Mouse (Mus musculus): ENCODE measurements around the gene Gm32742.
"Not testable (repeated sequence)": the region's sequence is repeated elsewhere in the genome, so short reads cannot be mapped to it uniquely, and the experiment has no call there.

Gm32742 gene

DNA sequence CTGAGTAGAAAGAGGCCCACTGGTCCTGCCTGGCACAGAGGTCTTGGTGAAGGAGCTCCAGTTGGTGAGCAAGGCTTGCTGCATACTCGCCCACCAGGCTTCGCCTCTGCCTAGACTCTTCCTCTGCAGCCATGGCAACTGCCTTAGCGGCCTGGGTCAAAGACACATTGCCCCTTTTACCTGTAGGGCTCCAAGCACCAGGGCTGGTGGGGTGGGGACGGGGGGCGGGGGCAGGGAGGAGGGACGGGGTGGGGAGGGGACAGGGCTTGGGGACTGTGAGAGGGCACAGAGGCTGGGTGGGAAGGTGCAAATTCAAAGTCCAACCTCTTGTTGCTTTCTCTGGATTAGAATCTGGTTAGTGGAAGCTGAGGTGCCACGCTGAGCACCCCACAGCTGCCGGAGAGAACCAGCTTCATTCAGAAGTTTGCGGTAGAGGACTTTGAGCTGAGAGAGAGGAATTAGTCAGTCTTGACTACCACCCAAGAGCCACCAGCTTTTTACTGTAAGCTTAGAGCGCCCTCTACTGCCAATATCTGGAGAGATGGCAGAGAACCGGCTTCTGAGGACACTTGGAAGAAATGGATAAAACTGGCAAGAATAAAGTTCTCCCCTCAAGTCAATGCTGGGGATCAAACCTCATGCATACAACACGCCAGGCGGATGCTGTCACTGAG lies 13.1 kb downstream of the Gm32742 start:
- DNase-seq (ENCODE audit: low read depth, low spot score) = peak; percentile 34

DNA sequence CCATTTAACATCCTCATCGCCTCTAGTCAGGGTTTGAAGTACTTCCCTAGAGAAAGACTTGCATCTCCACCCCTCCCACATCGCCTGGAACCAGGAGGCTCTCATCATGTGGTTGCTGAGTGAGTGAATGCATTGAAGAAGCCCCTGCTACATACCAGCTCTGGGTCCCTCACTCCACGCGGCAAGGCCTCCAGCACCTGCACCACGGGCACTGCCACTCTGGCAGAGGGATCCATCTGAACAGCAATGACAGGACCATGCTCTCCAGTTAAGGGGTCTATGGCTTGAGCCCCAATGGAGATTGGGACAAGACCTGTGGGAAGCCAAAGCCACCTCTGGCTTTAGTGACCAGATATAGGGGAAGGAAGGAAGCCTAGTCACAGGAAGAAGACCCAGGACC lies 18.0 kb downstream of the Gm32742 start:
- DNase-seq (ENCODE audit: low read depth, low spot score) = no peak

DNA sequence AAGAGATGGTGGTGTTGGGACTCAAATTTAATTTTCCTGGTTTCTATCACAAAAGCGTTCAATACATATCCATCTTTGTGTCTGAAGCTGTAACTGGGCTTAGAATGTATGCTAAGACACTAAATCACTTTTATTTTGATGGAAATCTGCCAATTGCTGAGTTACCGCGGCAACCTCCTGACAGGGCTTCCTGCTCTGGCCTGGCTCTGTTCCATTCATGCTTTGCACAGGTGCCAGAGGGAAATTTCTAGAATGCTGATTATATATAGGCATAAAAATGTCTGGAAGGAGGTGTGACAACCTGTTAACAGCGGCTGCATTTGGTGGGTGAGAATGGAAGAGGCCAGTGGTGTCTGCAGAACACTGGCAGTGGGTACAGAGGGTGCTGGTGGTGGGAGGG lies 18.8 kb downstream of the Gm32742 start:
- no peak for DNase-seq (ENCODE audit: low read depth, low spot score)

DNA sequence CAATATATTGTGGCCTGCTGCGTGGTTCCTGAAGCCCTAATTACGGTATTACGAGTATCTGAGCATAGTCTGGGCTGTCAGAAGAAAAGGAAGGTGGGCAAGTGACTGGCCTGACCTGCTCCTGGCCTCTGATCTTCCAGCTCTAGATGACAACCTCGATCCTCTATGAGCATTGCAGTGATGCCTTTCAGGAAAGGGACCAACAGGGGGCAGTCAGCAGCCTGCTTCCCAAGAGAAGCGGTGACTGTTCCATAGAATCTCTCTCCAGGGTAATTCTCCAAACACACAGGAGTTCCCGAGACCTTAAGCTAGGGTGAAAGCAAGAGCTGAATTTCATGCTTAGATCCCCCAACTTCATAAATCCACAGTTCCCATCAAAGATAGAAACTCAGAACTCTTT lies 21.1 kb downstream of the Gm32742 start:
- DNase-seq (ENCODE audit: low read depth, low spot score) = no peak

DNA sequence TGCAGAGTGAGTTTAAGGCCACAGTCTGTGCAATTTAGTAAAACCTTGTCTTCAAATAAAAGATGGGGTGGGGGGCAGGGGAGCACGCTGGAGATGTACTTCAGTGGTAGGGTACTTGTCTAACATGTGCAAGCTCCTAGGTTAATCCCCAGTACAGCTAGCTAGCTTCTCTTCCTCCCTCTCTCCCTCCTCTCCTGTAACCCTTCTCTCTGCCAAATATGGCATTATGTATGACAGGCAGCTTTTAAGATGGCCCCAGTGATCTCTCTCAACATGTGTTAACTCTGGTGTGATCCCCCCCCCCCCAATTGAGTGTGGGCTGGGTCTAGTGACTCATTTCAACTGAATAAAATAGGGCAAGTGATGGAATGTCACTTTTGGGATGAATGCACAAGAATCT lies 21.9 kb downstream of the Gm32742 start:
- DNase-seq (ENCODE audit: low read depth, low spot score) = no peak

DNA sequence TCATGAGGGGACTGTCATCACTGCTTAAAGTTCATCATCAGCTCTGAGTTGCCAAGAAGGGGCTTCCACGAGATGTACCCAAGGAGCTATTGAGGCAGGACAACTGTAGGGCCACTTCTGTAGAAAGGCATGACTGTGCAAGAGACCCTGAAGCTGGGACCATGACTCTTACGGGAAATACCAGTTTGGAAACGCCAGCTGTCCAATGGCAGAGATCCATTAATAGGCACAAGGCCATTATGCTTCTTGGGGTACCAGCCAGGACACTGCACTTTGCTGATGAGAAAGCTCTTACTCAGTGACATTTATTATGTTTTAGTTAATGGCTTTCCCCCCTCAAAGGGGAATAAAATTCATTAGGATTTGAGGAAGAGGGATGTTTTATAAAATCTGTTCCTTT lies 24.6 kb downstream of the Gm32742 start:
- no peak for DNase-seq (ENCODE audit: low read depth, low spot score)

DNA sequence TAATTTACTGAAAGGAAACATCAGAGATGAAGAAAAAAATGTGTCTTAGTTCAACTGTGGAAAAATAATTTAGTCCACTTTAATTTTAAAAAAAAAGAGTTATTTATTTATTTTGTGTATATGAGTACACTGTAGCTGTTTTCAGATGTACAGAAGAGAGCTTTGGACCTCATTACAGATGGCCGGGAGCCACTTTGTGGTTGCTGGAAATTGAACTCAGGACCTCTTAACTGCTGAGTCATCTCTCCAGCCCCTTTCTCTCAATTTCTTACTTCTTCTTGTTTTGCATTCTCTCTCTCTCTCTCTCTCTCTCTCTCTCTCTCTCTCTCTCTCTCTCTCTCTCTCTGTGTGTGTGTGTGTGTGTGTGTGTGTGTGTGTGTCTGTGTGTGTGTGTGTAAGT lies 25.9 kb downstream of the Gm32742 start:
- not testable (repeated sequence) for DNase-seq (ENCODE audit: low read depth, low spot score)

DNA sequence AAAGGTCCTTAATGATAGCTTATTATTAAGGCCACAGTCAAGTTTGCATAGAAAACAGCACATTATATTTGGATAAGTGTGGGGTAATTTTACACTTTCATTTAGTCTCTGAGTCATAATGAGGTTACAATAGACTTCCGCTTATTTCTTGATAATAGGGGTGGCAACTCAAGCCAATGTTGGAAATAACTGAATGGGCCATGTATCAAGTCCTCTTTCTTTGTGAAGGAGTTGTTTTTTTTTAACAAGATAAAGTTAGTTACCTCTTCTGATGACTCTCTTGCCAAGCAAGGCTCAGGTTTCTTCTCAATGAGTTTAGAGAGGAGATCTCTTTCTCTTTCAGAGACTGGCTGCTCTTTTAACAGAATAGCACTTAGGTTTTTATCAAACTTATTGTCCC lies 27.0 kb downstream of the Gm32742 start:
- DNase-seq (ENCODE audit: low read depth, low spot score) = no peak

DNA sequence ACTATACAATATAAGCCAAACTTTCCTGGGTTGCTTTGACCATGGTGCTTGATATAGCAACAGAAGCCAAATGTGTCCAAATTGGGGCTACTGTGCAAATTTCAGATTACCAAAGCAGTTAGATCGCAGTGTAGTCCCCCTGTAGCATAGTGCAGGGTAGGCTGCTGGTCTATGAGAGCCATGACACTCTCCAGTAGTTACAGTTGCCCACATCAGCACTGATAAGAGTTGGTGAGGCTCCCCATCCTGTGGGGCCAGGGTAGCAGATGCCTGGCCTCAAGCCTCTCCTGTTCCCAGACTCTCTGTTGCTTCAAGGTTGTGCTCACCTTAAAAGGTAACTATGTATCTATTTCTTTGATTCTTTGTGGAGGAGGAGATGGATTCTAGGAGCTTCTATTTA lies 27.5 kb downstream of the Gm32742 start:
- DNase-seq (ENCODE audit: low read depth, low spot score) = no peak

DNA sequence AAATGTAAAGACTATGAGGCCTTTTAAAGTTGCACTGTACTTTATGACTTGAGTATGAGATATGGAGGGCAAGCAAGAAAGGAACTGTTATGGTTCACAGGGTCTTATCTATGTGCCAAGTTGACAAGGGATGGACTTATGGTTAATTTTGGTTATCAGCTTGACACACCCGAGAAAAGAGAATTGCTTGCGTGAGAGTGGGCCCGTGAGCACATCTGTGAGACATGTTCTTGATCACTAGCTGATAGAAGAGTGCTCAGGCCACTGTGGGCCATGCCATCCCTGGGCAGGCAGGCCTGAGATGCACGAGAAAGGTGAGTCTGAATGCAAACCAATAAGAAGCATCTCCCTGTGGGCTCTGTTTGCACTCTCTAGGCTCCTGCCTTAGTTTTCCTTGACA lies 27.9 kb downstream of the Gm32742 start:
- DNase-seq (ENCODE audit: low read depth, low spot score) = no peak

DNA sequence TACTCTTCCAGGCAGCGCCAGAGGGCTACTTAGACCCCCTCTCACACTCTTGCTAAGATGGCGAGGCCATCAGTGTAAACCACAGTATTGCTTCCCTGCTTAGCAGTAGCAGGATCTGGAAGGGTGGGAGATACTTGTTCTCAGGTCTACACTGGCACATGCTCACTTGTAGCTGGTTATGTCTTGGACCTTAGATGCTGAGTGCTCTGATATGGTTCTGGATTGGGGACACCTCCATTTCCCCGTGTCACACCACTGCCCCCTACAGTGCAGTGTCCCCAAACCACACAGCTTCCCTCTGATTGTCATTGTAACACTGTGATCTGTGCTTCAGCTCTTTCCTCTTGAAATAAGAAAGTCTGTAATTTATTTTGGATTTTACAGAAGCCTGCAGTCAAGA lies 28.3 kb downstream of the Gm32742 start:
- no peak for DNase-seq (ENCODE audit: low read depth, low spot score)

DNA sequence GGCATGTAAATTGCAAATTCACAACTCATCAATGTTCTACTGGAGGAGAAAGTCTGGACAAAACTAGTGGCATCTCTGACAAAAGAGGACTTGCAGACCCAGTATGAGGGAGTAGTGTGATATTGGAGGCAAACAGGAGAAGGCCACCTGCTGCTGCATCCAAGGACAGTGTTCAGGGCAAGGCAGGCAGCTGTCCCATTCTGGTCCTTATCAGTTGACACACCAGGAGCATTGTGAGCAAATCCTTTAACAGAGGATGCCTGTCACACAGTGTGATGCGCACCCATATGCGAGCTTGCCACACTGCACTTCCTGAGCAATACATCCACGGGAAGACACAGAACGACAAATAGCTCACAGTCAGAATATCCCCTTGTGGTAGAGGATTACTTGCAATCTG lies 50.5 kb downstream of the Gm32742 start:
- DNase-seq (ENCODE audit: low read depth, low spot score) = no peak

DNA sequence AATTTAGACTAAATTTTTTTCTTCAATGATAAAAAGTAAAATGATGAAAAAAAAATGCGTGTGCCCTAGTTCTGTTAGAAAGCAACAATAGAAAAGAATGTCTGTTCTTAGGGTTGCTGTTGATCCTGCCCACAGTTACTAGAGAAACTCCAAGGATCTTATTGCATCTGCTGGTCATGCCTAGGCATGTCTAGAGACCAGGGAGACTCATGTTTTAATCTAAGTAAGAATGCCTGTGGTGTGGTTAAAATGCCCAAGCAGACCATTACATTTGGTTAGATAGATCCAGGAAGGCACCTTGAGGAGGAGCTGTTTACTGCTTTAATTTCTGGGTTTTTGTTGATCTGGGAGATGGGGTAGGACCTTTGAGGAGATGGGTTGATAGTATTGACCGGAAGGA lies 59.6 kb downstream of the Gm32742 start:
- no peak for DNase-seq (ENCODE audit: low read depth, low spot score)

DNA sequence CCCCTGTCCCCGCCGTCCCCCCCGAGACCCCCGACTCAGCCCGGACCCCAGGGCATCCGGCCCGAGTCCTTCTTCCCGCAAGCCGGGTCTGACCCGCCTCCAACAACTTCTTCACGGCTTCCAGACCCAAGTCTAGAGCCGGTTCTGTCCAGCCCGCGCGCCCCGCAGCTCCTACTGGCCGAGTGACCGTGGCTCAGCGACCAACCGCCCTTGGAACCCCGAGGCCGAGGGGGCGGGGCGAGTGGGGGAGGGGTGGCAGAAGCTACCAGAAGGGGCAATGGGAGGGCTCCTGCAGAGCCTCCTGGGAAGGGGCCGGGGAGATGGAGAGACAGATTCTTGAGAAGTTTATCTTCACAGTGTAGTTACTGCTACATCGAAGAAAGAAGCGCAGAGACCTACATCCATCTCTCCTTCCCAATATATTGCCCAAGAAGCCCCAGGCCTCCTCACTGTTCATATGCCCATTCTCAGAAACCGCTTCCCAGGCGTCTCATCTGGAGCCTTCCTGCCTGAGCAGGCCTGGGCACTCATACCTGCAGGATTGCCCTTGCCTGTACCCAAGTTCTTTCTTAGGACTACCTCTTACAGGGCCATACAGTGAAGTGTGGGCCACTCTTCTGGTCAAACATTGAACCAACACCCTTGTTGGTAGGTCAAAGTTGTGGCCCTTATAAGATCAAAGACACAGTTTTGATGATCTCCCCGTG lies 61.4 kb downstream of the Gm32742 start:
- DNase-seq (ENCODE audit: low read depth, low spot score) = no peak

DNA sequence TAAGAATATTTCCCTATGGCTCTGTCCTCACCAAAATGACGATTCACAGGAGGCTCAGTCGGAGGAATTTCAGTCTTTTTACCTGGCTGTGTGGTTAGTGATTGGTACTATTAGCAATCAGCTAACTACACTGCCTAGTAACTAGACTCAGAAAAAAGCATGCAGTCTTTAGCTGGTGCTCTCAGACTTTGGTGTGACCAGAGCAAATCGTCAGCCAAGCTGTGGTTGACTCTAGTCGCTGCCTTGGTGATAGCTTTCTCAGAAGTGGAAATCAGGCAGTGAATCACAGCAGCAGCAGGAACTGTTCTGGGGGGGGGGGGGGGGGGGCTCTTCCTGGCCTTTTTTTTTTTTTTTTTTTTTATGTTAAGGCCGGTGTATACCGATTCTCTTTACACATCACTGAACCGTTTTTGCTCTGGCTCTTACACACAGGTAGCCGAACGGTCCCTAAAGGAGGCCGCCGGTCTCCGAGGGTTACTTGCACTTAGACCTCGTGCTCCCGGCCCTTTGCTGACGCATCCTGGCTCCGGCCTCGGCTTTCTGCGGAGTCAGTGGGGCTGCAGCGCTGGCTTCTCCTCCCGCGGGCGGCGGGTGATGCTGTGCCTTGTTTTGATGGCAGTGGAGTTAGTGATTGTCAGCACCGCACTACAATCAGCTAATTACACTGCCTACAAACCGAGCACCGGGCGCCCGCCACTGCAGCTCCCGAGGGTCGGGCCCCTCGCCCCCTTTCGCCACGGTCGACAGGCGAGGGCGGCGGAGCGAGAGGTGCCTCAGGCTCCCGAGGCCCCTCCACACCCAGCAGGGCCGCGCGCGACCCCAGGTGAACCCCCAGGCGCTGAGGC lies 62.1 kb downstream of the Gm32742 start:
- no peak for DNase-seq (ENCODE audit: low read depth, low spot score)

DNA sequence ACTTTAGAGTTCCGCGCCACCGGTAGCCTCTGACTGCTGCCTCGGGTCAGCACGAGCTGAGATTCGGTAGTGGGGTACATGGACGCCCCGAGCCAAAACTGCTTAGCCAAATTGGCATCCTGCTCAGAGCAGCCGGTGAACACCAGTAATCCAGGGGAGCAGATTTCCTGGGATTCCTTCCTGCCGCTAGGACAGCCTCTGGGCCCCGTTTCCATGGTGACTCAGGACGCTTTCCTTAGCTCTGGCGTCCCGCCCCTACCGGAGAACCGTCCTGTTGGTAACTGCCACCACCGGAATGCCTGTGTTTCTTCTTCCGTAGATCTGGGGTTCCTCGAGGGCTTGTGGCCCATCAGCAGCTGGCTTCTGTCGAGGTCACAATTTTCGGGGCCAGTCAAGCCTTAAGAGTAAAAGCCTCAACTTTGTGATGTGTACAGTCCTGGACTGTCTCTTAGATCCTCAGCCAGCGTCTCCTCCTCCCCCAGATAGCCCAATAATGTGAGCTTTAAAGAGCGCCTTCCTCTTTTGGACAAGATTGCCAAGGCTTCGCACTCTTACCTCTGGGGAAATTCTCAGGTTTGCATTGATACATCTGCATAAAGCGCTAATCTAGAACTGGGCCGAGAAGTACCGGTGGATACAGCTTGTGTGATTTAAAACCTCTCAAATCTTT lies 63.4 kb downstream of the Gm32742 start, which contains the start of gene 4833427G06Rik:
4833427G06Rik (minus strand) TSS at position 323 of the 670 bp plus-strand sequence.
- DNase-seq (ENCODE audit: low read depth, low spot score) = peak; percentile 53

DNA sequence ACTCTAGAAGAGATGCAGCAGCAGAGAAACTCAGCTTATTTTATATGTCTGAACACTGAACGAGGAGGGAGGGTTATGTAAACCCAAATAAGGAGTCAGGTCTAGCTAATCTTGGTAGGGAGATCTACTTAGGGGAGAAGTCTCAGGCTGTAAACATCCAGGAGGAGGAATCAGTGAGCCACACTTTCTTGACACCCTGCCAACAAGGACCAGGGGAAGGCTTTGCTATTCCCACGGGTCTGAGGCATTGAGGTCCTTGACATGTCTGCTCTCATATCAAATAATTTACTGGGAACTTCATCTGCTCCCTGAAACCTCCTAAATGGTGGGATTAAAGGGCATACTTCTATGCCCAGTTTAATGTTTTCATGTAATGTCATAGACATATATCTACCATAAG lies 69.0 kb downstream of the Gm32742 start:
- DNase-seq (ENCODE audit: low read depth, low spot score) = no peak

DNA sequence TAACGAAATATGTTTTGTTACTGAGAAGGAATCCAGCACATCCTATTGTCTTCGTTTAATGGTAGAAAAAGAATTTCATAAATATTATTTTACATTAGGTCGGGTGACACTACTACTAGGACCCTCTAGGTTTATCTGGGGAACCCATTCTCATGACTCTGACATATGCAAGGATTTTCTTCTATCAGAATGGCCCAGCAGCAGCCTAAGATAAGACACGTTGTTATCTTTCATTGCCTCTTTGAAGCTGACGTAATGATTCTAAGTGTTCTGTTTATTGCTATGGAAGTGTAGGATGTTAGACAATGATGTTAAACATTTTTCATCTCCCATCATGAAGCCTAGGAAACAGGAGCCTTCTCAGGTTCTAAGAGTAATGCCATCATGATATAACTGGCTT lies 71.6 kb downstream of the Gm32742 start:
- DNase-seq (ENCODE audit: low read depth, low spot score) = no peak

DNA sequence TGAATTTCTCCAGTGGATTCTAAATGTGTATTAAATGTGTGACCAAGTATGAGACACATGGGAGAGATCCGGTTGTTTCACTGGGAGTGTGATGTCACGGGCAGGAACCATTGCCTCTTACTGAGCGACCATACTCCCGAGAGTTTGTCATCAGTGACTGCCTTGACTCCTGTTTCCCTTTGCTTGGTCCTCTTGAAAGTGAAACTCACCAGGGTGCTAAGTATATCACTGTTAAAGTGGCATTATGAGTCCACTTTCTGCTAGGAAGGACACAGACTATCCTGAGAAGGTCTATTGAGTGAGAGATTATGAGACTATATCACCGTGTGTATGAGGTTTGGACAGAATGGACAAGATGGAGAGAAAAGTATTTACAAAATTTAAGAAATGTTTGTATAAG lies 83.7 kb downstream of the Gm32742 start:
- no peak for DNase-seq (ENCODE audit: low read depth, low spot score)

Data from WW6 (cell line).